Mouse (Mus musculus): ENCODE measurements around the gene BC147527.

DNA sequence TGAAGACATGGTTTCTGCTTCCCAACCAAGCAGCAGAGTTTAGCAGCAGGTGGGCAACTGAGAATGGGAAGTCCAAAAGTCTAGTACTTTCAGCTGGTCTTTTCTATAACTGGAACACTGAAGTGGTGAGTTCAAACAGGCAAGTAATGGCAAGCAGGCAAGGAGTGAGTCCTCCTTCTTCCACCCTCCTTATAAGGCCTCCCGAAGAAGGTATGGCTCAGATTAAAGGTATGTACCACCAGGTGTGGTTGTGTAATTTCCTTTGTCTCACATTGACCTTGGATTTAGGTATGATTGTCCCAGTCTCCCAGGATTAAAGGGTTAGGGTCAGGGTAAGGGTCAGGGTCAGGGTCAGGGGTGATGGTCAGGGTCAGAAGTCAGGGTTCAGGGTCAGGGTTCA is 20.5 kb downstream of the BC147527 start:
- TF ChIP-seq POLR2A (IDR thresholded peaks at IDR 0.05; ENCODE audit: borderline replicate concordance, control insufficient read depth, low read depth, low read length) (no peak), CTCF (IDR thresholded peaks at IDR 0.05; ENCODE audit: control insufficient read depth, insufficient read depth, low read length) (no peak)

Data from bone marrow, adult 2 months (tissue).